Mouse (Mus musculus) megakaryocyte, embryonic 14.5 days (primary cell): Measurements from ENCODE around the gene Arhgap15.

Experiments used
- FLI1 ChIP-seq: IDR thresholded peaks from 2 replicates; pipeline ENCODE4 v1.6.1; 2012; ENCODE audit warnings: low read length, inconsistent platforms, mixed read lengths
- GATA1 ChIP-seq: IDR thresholded peaks from 3 replicates; pipeline ENCODE4 v1.6.1; 2012; ENCODE audit warnings: mixed read lengths, low read length, inconsistent platforms, borderline replicate concordance

DNA sequence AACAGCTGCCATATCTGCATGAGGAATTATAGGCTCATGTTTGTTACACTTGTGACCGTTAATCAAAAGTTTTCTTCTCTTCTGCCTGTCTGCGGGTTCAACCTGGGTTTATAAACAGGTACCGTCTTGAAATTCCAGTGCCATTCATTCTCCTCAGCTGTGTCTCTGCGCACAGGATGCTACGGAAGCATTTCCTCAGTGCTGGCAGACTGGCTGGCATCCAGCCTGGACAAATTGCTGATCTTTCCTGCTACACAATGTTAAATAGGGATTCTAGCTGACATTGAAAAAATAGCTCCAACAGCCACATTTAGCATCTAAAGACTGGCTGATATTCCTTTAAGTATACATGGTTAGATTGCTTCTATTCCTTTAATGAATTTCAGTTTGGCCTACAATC, 93.0 kb downstream of the Arhgap15 start:
- no peak for TF ChIP-seq GATA1
- TF ChIP-seq FLI1 = no peak
